Mouse (Mus musculus) layer of hippocampus, adult 18-20 months (tissue): Measurements from ENCODE around the gene Lrr1. TPM values are rescaled to one million over a fixed set of nuclear protein-coding genes. Genes with fewer than 3 reads are reported as not detected.
"Not testable (repeated sequence)": the region's sequence is repeated elsewhere in the genome, so short reads cannot be mapped to it uniquely, and the experiment has no call there.

Source experiments
- DNase-seq, 2 experiments: peaks; one replicate each; pipeline ENCODE4 v3.0.0; 2022; ENCODE audit warnings: low spot score in 2 of 2
- long read RNA-seq: library from polyadenylated mRNA; stranded (forward); transcript quantifications from one replicate; pipeline ENCODE4 v2.0.0, GENCODE M21; 2021
- total RNA-seq, 2 experiments: library from RNA; stranded (reverse); gene quantifications; 2 replicates each; pipeline ENCODE4 v1.2.3; 2021

Gene Lrr1
- total RNA-seq, result not detected
- long read RNA-seq, result 0 reads

GRCm38 (mm10) chr12:69168461-69169106 is at the start of gene Lrr1:
Gene Lrr1, plus strand, starts transcription at chr12:69168814.
- peak; percentile 72 to 91 for DNase-seq

DNA sequence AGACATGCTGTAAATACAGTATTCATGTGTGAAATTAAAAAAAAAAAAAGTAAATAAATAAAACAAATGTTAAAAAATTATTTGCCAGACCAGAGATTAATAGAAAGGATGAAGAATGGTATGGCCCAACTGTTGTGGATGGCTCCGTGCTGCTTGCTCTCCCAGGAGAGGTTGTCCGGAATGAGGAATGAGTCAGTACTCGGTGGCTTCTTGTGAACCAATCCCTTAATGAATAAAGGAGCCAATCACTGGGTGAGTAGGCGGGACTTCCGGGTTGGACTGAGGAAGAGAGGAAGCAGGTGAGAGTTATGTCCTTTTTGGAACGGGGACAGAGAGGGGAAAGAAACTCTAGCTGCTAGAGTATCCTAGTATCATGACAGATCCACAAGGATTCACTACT is 48.7 kb upstream of the Lrr1 start:
- DNase-seq, result no peak

GRCm38 (mm10) chr12:69122801-69123200 is 45.8 kb upstream of the Lrr1 start:
- DNase-seq, result no peak

- no peak for DNase-seq
Measured at GRCm38 (mm10) chr12:69125066-69125465, 43.5 kb upstream of the Lrr1 start.

GRCm38 (mm10) chr12:69127170-69127569 is 41.4 kb upstream of the Lrr1 start:
- no peak for DNase-seq

GRCm38 (mm10) chr12:69127626-69128025 is 41.0 kb upstream of the Lrr1 start:
- DNase-seq, result no peak

GRCm38 (mm10) chr12:69129634-69130310 is 38.8 kb upstream of the Lrr1 start:
- DNase-seq, result no peak

DNA sequence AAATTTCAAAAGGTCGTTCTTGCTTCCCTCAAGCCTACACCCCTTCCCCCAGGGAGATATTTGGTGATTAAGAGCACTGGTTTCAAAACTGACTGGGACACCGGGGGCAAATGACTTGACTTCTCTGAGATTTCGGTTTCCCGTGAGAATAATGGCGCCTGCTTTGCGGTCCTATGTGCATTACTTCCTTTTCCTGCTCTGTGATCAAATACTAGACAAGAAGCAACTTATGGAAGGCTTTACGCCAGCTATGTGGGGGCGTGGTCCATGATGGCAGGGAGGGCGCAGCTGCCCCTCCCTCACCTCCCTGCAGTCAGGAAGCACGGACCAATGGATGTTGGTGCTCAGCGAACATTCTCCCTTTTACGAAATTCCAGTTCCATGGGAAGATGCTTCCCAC is 38.1 kb upstream of the Lrr1 start:
- no peak for DNase-seq

DNA sequence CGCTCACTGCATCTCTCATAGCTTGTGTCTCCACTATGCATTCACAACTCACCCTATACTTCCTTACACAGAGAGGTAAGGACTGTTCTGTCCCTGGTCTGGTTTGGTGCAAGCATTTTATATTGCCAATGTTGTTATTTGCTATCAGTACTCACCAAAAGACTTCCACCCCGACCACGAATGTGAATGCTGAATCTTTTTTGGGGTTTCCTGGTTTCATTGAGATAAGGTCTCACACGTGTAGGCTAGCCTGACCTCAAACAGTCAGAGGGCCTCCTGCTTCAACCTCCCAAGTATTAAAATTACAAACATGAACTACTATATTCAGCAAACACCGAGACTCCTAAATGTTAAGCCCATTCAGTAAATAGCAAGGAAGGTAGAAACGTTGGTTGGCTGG is 37.3 kb upstream of the Lrr1 start:
- DNase-seq, result no peak

- DNase-seq, result peak in 1 of 2 experiments; percentile 60
Measured at GRCm38 (mm10) chr12:69131981-69132380, 36.6 kb upstream of the Lrr1 start.

DNA sequence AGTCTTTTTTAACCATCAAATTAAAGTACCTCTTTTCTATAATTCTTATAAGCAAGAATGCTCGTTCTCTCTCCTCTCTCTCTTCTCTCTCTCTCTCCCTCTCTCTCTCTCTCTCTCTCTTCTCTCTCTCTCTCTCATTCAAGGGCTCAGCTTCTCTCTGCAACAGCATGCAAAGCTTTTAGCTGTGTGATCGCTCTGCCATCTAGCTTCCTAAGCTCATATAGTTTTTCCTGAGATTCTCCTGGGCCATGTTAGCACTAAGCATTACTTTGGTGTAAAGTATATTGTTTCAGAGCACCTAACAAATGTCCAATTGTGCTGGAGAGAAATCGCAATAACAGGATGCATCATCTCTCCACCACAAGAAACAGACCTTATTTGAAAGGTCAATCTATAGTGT is 29.4 kb upstream of the Lrr1 start:
- no peak for DNase-seq

DNA sequence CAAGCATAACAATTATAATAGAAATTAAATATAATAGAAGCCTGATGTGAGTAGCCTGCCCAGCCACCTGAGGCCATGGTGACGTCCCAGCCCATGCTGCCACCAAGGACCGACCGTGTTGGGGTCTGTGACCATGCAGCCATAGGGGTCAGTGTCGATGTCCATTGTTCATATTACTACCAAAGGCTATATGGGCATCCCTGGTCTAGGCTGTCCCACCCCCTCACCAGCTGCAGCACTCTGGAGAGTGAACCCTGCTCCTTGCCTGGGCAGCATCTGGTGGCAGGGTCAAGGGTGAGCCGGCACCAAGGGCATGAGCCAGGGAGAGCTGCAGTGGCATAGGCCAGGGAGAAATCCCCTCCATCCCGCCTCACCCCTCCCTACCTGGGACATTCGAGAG is 28.8 kb upstream of the Lrr1 start:
- DNase-seq, result no peak

GRCm38 (mm10) chr12:69143460-69143859 is 25.2 kb upstream of the Lrr1 start:
- DNase-seq, result no peak

DNA sequence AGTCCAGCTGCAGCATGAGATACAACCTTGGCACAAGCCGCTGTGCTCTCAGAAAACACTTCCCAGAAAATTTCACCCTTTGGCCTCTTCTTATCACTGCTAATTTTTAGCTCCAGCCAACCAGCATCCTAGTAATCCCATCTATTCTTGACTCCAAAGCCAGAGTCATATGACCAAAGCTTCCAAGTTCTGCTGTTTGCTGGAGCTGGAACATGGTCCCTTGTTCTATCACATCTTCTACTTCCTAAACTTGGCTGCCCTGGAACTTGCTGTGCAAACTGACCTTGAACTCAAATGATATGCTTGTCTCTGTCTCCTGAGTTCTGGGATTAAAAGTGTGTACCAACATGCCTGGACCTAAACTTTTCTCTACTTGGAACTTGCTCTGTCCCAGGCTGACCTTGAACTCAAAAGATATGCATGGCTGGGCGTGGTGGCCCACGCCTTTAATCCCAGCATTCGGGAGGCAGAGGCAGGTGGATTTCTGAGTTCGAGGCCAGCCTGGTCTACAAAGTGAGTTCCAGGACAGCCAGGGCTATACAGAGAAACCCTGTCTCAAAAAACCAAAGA is 21.4 kb upstream of the Lrr1 start:
- no peak for DNase-seq

DNA sequence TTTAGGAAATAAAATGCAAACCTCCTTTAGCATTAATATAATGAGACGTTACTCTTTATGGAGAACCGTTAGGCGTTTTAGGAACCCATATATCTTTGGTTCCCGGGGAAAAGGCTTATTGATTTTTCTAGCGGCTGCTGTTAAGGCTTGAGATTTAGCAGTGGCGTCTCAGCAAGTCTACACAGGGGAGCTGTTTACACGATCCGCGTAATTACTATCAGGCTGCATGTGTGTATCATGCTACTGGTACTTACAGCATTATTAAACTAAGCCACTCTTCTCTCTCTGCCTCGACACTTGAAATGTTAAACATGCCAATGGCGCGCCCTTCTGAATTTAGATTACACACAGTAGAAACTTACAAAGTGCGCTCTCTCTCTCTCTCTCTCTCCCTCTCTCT is 18.6 kb upstream of the Lrr1 start:
- DNase-seq, result no peak

DNA sequence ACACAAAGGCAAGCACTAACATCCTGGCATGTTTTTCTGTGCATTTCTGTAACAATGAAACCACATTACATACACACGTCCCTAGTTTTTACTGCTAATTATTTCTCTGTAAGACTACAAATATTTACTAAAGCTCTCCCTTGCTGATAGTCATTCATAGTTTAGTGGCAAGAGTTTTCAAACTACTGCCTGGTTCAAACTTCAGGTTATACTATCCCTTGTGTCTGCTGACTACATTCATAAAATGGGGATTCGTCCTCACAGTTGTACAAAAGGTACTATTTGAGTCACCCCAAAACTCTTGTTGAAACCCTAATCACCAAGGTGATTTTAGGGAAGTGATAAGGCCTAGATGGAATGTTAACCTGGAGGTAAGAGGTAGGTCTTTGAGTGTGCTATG is 12.7 kb upstream of the Lrr1 start:
- no peak for DNase-seq

- no peak for DNase-seq
Measured at GRCm38 (mm10) chr12:69156436-69156835, 12.2 kb upstream of the Lrr1 start.

- no peak for DNase-seq
Measured at GRCm38 (mm10) chr12:69157107-69157506, 11.5 kb upstream of the Lrr1 start.

- DNase-seq, result no peak
Measured at GRCm38 (mm10) chr12:69158366-69158764, 10.2 kb upstream of the Lrr1 start.

- DNase-seq, result peak; percentile 99
Measured at GRCm38 (mm10) chr12:69158765-69159577, 9.6 kb upstream of the Lrr1 start, which contains the start of gene Rps29. Gene Rps29, minus strand, starts transcription at chr12:69159186.

DNA sequence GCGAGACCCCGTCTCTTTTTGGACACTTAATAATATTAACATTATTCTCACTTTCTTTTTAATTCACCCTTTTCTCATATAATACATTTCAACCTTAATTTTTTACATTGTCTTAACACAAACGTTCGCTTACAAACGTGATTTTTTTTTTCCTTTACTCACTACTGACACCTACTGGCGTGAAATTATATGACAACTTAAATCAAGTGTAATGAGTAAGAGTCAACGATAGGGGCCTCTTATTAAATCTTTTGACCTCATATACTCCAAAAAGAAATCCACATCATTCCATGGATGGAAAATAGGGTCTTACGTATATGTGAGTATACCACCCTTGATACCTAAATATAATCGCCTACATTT is 9.1 kb upstream of the Lrr1 start:
- DNase-seq, result peak in 1 of 2 experiments; percentile 42

DNA sequence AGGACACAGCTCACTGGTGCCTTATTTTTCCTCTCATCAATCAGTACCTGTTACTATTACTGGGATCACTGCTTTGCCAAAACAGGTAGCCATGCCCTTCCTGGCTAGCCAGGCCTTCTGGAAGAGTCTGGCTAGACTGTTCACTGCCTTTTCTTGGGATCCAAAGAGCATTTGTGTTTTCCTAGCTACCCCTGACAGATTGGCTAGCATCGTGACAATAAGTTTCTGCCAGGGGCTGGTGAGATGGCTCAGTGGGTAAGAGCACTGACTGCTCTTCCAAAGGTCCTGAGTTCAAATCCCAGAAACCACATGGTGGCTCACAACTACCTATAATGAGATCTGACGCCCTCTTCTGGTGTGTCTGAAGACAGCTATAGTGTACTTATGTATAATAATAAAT is 7.9 kb upstream of the Lrr1 start:
- not testable (repeated sequence) for DNase-seq
